Mouse (Mus musculus): ENCODE measurements around the gene Fkbpl.

DNA sequence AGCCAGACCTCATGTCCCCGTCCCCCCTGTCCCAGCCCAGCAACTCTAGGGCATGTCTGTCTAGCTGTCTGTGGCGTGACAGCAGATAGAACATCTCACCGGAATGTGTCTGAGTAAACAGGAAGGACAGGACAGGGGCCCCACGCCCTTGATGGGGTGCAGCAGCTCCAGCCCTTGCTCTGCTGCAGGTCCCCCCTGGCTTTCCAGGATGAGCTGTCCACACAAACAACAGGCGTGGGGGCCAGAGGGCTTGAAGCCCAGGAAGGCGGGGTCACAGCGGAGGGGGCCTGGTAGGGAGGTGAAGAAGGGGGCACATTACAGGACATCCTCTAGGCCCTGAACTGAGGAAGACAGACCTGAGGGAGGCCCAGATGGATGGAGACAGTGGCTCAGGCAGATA, 10.6 kb downstream of the Fkbpl start:
- no peak for TF ChIP-seq ELF1 (IDR thresholded peaks at IDR 0.05; ENCODE audit: low read depth, low read length)
- no peak for TF ChIP-seq POLR2A (IDR thresholded peaks at IDR 0.05; ENCODE audit: control insufficient read depth in 1 of 2, insufficient read depth in 1 of 2, low read depth in 1 of 2, low read length in 2 of 2, poor library complexity in 1 of 2)
- no peak for TF ChIP-seq EP300 (IDR thresholded peaks at IDR 0.05; ENCODE audit: low read depth in 1 of 2, low read length in 2 of 2)
- no peak for TF ChIP-seq POLR2AphosphoS5 (IDR thresholded peaks at IDR 0.05; ENCODE audit: borderline replicate concordance, low read depth, low read length)
- no peak for TF ChIP-seq ZMIZ1 (IDR thresholded peaks at IDR 0.05; ENCODE audit: low read depth, low read length)
